In the genomic region with DNA sequence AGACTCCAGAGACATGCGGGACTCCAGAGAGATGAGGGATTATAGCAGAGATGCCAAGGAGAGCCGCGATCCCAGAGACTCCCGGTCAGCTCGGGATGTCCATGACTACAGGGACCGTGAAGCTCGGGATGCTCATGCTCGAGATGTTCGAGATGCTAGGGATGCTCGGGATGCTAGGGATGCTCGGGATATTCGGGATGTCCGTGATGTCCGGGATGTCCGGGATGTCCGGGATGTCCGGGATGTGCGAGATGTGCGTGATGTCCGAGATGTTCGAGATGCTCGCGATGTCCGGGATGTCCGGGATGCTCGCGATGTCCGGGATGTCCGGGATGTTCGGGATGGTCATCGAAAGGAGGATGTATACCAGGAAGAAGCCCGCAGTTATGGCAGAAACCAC, we compare ENCODE assay signal across 34 mouse cellular contexts.
"Had no signal": no experiment of that assay in that cellular context is flagged by ENCODE, and none has a peak within 500 bp of the region (broad histone marks: within the 10 kb centered on the region; RNA-seq: fewer than 3 reads in every experiment).

No protein-coding gene starts in this region.

- H3K9ac ChIP-seq: heart, embryonic 12.5 days; heart, embryonic 13.5 days; heart, embryonic 15.5 days; hindbrain, embryonic 12.5 days; hindbrain, embryonic 13.5 days; hindbrain, embryonic 14.5 days; hindbrain, embryonic 15.5 days; intestine, embryonic 15.5 days; kidney, embryonic 15.5 days had no signal

- H3K9me3 ChIP-seq: heart, embryonic 12.5 days; heart, embryonic 13.5 days; heart, embryonic 15.5 days; hindbrain, embryonic 10.5 days; hindbrain, embryonic 12.5 days; hindbrain, embryonic 13.5 days; hindbrain, embryonic 15.5 days; intestine, embryonic 15.5 days; kidney, embryonic 15.5 days had no signal

- H3K4me1 ChIP-seq: heart, embryonic 12.5 days; heart, embryonic 13.5 days; heart, embryonic 15.5 days; hindbrain, embryonic 10.5 days; hindbrain, embryonic 12.5 days; hindbrain, embryonic 13.5 days; hindbrain, embryonic 15.5 days; intestine, embryonic 15.5 days; kidney, embryonic 15.5 days had no signal

- H3K4me3 ChIP-seq: heart, embryonic 12.5 days; heart, embryonic 13.5 days; heart, embryonic 15.5 days; hindbrain, embryonic 10.5 days; hindbrain, embryonic 12.5 days; hindbrain, embryonic 13.5 days; hindbrain, embryonic 15.5 days; intestine, embryonic 15.5 days; kidney, embryonic 15.5 days; layer of hippocampus, adult 2 months; left cerebral cortex, adult 2 months had no signal

- H3K27ac ChIP-seq: heart, embryonic 13.5 days; heart, embryonic 15.5 days; hindbrain, embryonic 10.5 days; hindbrain, embryonic 12.5 days; hindbrain, embryonic 13.5 days; hindbrain, embryonic 14.5 days; hindbrain, embryonic 15.5 days; hindbrain, postnatal 0 days; intestine, embryonic 15.5 days; kidney, embryonic 15.5 days; kidney, postnatal 0 days; layer of hippocampus, adult 2 months; left cerebral cortex, adult 2 months had no signal

- DNase-seq: heart, postnatal 10 days; heart, postnatal 14 days; heart, postnatal 36 days; heart, postnatal 4 days; kidney, adult 11 months; kidney, adult 18-20 months; kidney, adult 2 months; kidney, adult 8-10 months; kidney, adult 9 months; kidney, postnatal 10 days; kidney, postnatal 14 days; kidney, postnatal 25 days; kidney, postnatal 36 days; kidney, postnatal 4 days; layer of hippocampus, adult 9-11 months; layer of hippocampus, postnatal 36 days had no signal

- H3K27me3 ChIP-seq: heart, embryonic 12.5 days; heart, embryonic 13.5 days; heart, embryonic 15.5 days; hindbrain, embryonic 12.5 days; hindbrain, embryonic 13.5 days; hindbrain, embryonic 15.5 days; intestine, embryonic 15.5 days; kidney, embryonic 15.5 days had no signal

- ATAC-seq: hindbrain, embryonic 16.5 days; hindbrain, postnatal 0 days; inflammation-experienced regulatory T-cells, adult 6 months; intestine, embryonic 15.5 days; intestine, embryonic 16.5 days; intestine, postnatal 0 days had no signal
